Mouse (Mus musculus) hematopoietic stem cell, adult 5-6 weeks (primary cell): Measurements from ENCODE around the gene Tmem138. TPM values are rescaled to one million over a fixed set of nuclear protein-coding genes. Genes with fewer than 3 reads are reported as not detected.
A peak's percentile ranks its signal among the peaks of the same experiment; 100 is the strongest.

ENCODE experiments used
- ATAC-seq, 2 experiments: fragments of 125-278 bp in 1 of 2; replicated peaks in 1 of 2; 2 replicates each; pipeline ENCODE4 v1.8.0; 2016 to 2017; ENCODE audit warnings: inconsistent platforms in 2 of 2, mild to moderate bottlenecking in 2 of 2, moderate number of reproducible peaks in 2 of 2, low read depth in 1 of 2, moderate TSS enrichment in 1 of 2; ENCODE audit not compliant: low FRiP score in 2 of 2, poor library complexity in 2 of 2, severe bottlenecking in 2 of 2, insufficient read depth in 1 of 2, low TSS enrichment in 1 of 2
- total RNA-seq: library from RNA; stranded (forward); fragments of 172-1452, 232-1000 nt; gene quantifications from 2 replicates; pipeline ENCODE4 v1.2.3, GENCODE M21; 2017

The Tmem138 gene
- total RNA-seq, 1 experiment from 2014 or later, result 5.6 TPM

- ATAC-seq, result peak; percentile 81 to 91
Observed at GRCm38 (mm10) chr19:10525106-10525901, 51.9 kb downstream of the Tmem138 start, which contains the start of gene Cpsf7. Gene Cpsf7, plus strand, starts transcription at chr19:10525266.

- peak in 1 of 2 experiments; percentile 42; a peak in 2 of 4 replicates for ATAC-seq
Observed at GRCm38 (mm10) chr19:10524784-10525105, 52.4 kb downstream of the Tmem138 start.

- ATAC-seq, result no peak
Observed at GRCm38 (mm10) chr19:10523483-10524080, 53.6 kb downstream of the Tmem138 start.

GRCm38 (mm10) chr19:10521926-10522325, 55.2 kb downstream of the Tmem138 start:
- ATAC-seq, result no peak

Other genes starting within 250 kb of the Tmem138 start
- gene Syt7, start 188.3 kb downstream of the Tmem138 start, total RNA-seq, result not detected in 2 replicates
- gene Lrrc10b, start 119.9 kb downstream of the Tmem138 start, total RNA-seq, result not detected in 2 replicates
- not detected in 2 replicates for gene Ppp1r32, start 94.4 kb downstream of the Tmem138 start, total RNA-seq
- gene Cpsf7, start 52.1 kb downstream of the Tmem138 start, total RNA-seq, result 52.1 and 63.2 TPM in 2 replicates
- 59.2 and 71.7 TPM in 2 replicates for gene Sdhaf2, start 51.2 kb downstream of the Tmem138 start, total RNA-seq
- 8.5 and 27.0 TPM in 2 replicates for gene Tmem216, start 21.1 kb downstream of the Tmem138 start, total RNA-seq
- gene Cyb561a3, start 190 bp downstream of the Tmem138 start, total RNA-seq, result 19.9 and 39.3 TPM in 2 replicates
- gene Ddb1, start 28.0 kb upstream of the Tmem138 start, total RNA-seq, result 373 and 377 TPM in 2 replicates
- 4.0 and 7.3 TPM in 2 replicates for gene Tkfc, start 28.3 kb upstream of the Tmem138 start, total RNA-seq
- gene Vwce, start 56.9 kb upstream of the Tmem138 start, total RNA-seq, result 0.19 TPM in 1 of 2 replicates, not detected in the other
- gene Pga5, start 100.7 kb upstream of the Tmem138 start, total RNA-seq, result not detected in 2 replicates
- 11.7 and 13.9 TPM in 2 replicates for gene Vps37c, start 111.4 kb upstream of the Tmem138 start, total RNA-seq
- gene Cd5, start 161.6 kb upstream of the Tmem138 start, total RNA-seq, result 1.1 and 4.5 TPM in 2 replicates